Mouse (Mus musculus): ENCODE measurements around the gene Gm5294. TPM values are rescaled to one million over a fixed set of nuclear protein-coding genes. Genes with fewer than 3 reads are reported as not detected.

Gm5294 gene
- total RNA-seq (2022): not detected

GRCm38 (mm10) chr5:138819780-138820179, at the start of gene Gm5294:
Gene Gm5294, plus strand, starts transcription at chr5:138820080.
- DNase-seq (ENCODE audit: low spot score): no peak

GRCm38 (mm10) chr5:138775096-138775495, 44.8 kb upstream of the Gm5294 start:
- no peak for DNase-seq (ENCODE audit: low spot score)

- peak; percentile 58 for DNase-seq (ENCODE audit: low spot score)
These were observed 43.5 kb upstream of the Gm5294 start for GRCm38 (mm10) chr5:138776346-138776745.

- no peak for DNase-seq (ENCODE audit: low spot score)
These were observed 41.0 kb upstream of the Gm5294 start for GRCm38 (mm10) chr5:138778731-138779463.

GRCm38 (mm10) chr5:138779655-138780054, 40.2 kb upstream of the Gm5294 start:
- DNase-seq (ENCODE audit: low spot score): no peak

GRCm38 (mm10) chr5:138782697-138783096, 37.2 kb upstream of the Gm5294 start:
- no peak for DNase-seq (ENCODE audit: low spot score)

- no peak for DNase-seq (ENCODE audit: low spot score)
These were observed 36.7 kb upstream of the Gm5294 start for GRCm38 (mm10) chr5:138783181-138783580.

GRCm38 (mm10) chr5:138785986-138786515, 33.8 kb upstream of the Gm5294 start:
- no peak for DNase-seq (ENCODE audit: low spot score)

- DNase-seq (ENCODE audit: low spot score): no peak
These were observed 32.2 kb upstream of the Gm5294 start for GRCm38 (mm10) chr5:138787648-138788047.

GRCm38 (mm10) chr5:138788481-138789211, 31.2 kb upstream of the Gm5294 start:
- DNase-seq (ENCODE audit: low spot score): no peak

- no peak for DNase-seq (ENCODE audit: low spot score)
These were observed 28.9 kb upstream of the Gm5294 start for GRCm38 (mm10) chr5:138790954-138791480.

GRCm38 (mm10) chr5:138801588-138802116, 18.2 kb upstream of the Gm5294 start:
- DNase-seq (ENCODE audit: low spot score): no peak

GRCm38 (mm10) chr5:138804286-138804685, 15.6 kb upstream of the Gm5294 start:
- DNase-seq (ENCODE audit: low spot score): no peak

GRCm38 (mm10) chr5:138809767-138810166, 10.1 kb upstream of the Gm5294 start:
- no peak for DNase-seq (ENCODE audit: low spot score)

- no peak for DNase-seq (ENCODE audit: low spot score)
These were observed 945 bp downstream of the Gm5294 start for GRCm38 (mm10) chr5:138820717-138821332.

GRCm38 (mm10) chr5:138825090-138825489, 5.2 kb downstream of the Gm5294 start:
- DNase-seq (ENCODE audit: low spot score): no peak

- no peak for DNase-seq (ENCODE audit: low spot score)
These were observed 13.5 kb downstream of the Gm5294 start for GRCm38 (mm10) chr5:138833406-138833805.

GRCm38 (mm10) chr5:138834910-138835309, 15.0 kb downstream of the Gm5294 start:
- no peak for DNase-seq (ENCODE audit: low spot score)

GRCm38 (mm10) chr5:138840981-138841380, 21.1 kb downstream of the Gm5294 start:
- DNase-seq (ENCODE audit: low spot score): no peak

- no peak for DNase-seq (ENCODE audit: low spot score)
These were observed 23.4 kb downstream of the Gm5294 start for GRCm38 (mm10) chr5:138843168-138843824.

- DNase-seq (ENCODE audit: low spot score): no peak
These were observed 26.6 kb downstream of the Gm5294 start for GRCm38 (mm10) chr5:138846506-138846905.
